Mouse (Mus musculus) hindbrain, embryonic 12.5 days (tissue): ENCODE data around the gene Gfod1. TPM values are rescaled to one million over a fixed set of nuclear protein-coding genes. Genes with fewer than 3 reads are reported as not detected.

Experiments used
- ATAC-seq: fragments of 200-750 bp; cut with Nextera tagmentation; 2 replicates; pipeline ENCODE4 v1.8.0; 2017; ENCODE audit warnings: moderate TSS enrichment; ENCODE audit not compliant: low FRiP score
- H3K27ac ChIP-seq: fragments of 300-500 bp; sonication (generic); 2 replicates; pipeline ENCODE4 v1.5.1; 2016; ENCODE audit warnings: mild to moderate bottlenecking
- H3K27me3 ChIP-seq: fragments of 300-500 bp; sonication (generic); 2 replicates; pipeline ENCODE4 v1.6.1; 2016; ENCODE audit warnings: mild to moderate bottlenecking
- H3K36me3 ChIP-seq: fragments of 300-500 bp; sonication (generic); 2 replicates; pipeline ENCODE4 v1.6.1; 2016; ENCODE audit warnings: mild to moderate bottlenecking
- H3K4me1 ChIP-seq: fragments of 300-500 bp; sonication (generic); 2 replicates; pipeline ENCODE4 v1.6.1; 2016
- H3K4me2 ChIP-seq: fragments of 300-500 bp; sonication (generic); replicated peaks from 2 replicates; pipeline ENCODE4 v1.6.1; 2016; ENCODE audit warnings: mild to moderate bottlenecking
- H3K4me3 ChIP-seq: fragments of 300-500 bp; sonication (generic); 2 replicates; pipeline ENCODE4 v1.5.1; 2016; ENCODE audit warnings: mild to moderate bottlenecking
- H3K9ac ChIP-seq: fragments of 300-500 bp; sonication (generic); 2 replicates; pipeline ENCODE4 v1.6.1; 2016; ENCODE audit warnings: mild to moderate bottlenecking, moderate library complexity
- H3K9me3 ChIP-seq: fragments of 300-500 bp; sonication (generic); replicated peaks from 2 replicates; pipeline ENCODE4 v1.6.1; 2016; ENCODE audit warnings: mild to moderate bottlenecking
- WGBS: fragments of 180-500 bp; shearing (Covaris S2); methylation state at CpG from one replicate; pipeline ENCODE4 v1.1.7; 2016; 5-methylcytosine and 5-hydroxymethylcytosine counted together
- polyA plus RNA-seq: library from polyadenylated mRNA; unstranded; fragments of >200 nt; fragmentation: Nextera tagmentation; extraction: Ambion mirVana; gene quantifications from 2 replicates; pipeline ENCODE4 v1.2.1, GENCODE M21; 2016

The Gfod1 gene
- polyA plus RNA-seq, 1 experiment from 2014 or later, result 1.2 TPM

- no peak overlapping the region for H3K4me3 ChIP-seq
- H3K9me3 ChIP-seq, result no peaks in the 10 kb centered on the region
- no peak overlapping the region for H3K4me2 ChIP-seq
- WGBS, result 90% methylated on average over 1 of the region's 1 CpGs
- no peaks in the 10 kb centered on the region for H3K27me3 ChIP-seq
- no peak overlapping the region for H3K27ac ChIP-seq
- ATAC-seq, result no peak
- no peaks in the 10 kb centered on the region for H3K36me3 ChIP-seq
- H3K4me1 ChIP-seq, result peaks cover 16% of the 10 kb centered on the region
- no peak overlapping the region for H3K9ac ChIP-seq
Observed at GRCm38 (mm10) chr13:43220635-43221034, 83.3 kb downstream of the Gfod1 start.

DNA sequence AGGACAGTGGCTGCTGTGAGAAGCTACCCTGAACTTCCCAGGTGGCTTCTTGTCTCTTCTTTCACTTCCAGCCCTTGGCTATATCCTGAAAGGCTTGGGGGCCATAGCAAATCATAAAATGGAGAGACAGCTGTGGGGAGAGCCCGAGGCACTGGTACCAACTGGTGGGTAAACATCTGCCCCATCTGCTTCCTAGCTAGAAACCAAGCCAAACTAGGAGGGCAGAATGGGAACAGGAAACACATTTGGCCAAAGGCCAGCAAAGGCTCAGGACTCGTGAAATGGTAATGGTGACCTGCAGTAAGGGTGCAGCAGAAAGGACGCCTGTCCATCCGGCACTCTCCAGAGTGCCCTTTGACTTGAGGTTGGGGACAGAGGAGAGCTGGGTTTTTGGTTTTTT is 85.2 kb downstream of the Gfod1 start:
- no peak overlapping the region for H3K4me2 ChIP-seq
- H3K36me3 ChIP-seq, result no peaks in the 10 kb centered on the region
- H3K27ac ChIP-seq, result no peak overlapping the region
- H3K4me1 ChIP-seq, result peaks cover 25% of the 10 kb centered on the region
- 67% methylated on average over 4 of the region's 4 CpGs for WGBS
- H3K4me3 ChIP-seq, result no peak overlapping the region
- no peak for ATAC-seq
- no peaks in the 10 kb centered on the region for H3K9me3 ChIP-seq
- H3K9ac ChIP-seq, result no peak overlapping the region
- H3K27me3 ChIP-seq, result no peaks in the 10 kb centered on the region

DNA sequence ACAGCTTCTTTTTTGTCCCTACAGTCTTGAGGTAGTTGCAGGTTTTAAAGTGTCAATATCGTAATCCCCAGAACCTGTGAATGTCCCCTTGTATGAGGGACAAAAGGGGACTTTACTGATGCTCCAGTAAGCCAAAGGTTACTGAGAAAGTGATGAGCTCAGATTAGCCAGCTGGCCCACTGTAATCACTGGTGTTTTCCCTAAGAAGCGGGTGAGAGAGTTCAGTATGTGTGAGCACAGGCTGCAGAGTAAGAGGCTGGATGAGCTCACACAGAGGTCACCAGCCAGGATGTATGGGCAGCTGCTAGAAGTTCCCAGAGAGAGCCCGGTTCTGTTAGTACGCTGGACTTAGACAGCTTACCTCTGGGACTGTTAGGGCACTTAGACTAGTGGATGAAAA is 85.7 kb downstream of the Gfod1 start:
- WGBS, result 78% methylated on average over 4 of the region's 4 CpGs
- Histone ChIP-seq H3K9ac (no peak overlapping the region), H3K27ac (no peak overlapping the region)

DNA sequence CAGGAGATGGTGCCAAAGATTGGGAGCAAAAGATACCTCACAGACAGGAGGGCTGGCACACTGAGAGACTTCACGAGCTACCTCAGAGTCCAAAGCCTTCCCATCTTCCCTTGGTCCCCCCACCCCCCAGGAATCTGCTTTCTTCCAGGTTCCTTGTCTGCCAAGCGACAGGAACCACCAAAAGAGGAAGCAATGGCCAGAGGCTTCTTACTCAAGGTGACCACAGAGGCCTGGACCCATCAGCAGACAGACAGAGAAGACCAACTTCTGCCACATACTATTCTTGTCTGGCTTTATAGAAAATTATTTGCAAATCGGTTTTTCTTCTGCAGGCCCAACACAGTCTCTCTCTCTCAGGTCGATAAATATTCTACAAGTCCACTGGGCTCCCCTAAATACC is 86.3 kb downstream of the Gfod1 start:
- H3K27me3 ChIP-seq, result no peaks in the 10 kb centered on the region
- no peaks in the 10 kb centered on the region for H3K9me3 ChIP-seq
- 78% methylated on average over 4 of the region's 4 CpGs for WGBS
- H3K27ac ChIP-seq, result no peak overlapping the region
- H3K9ac ChIP-seq, result no peak overlapping the region
- H3K4me3 ChIP-seq, result no peak overlapping the region
- peaks cover 25% of the 10 kb centered on the region for H3K4me1 ChIP-seq
- H3K36me3 ChIP-seq, result no peaks in the 10 kb centered on the region
- no peak for ATAC-seq
- no peak overlapping the region for H3K4me2 ChIP-seq

More for the DNA sequence above, 85.7 kb downstream of the Gfod1 start:
- Histone ChIP-seq H3K4me2 (no peak overlapping the region), H3K4me1 (peaks cover 25% of the 10 kb centered on the region), H3K4me3 (no peak overlapping the region), H3K9me3 (no peaks in the 10 kb centered on the region), H3K36me3 (no peaks in the 10 kb centered on the region), H3K27me3 (no peaks in the 10 kb centered on the region)
- ATAC-seq, result no peak

GRCm38 (mm10) chr13:43217059-43217458 is 86.9 kb downstream of the Gfod1 start:
- Histone ChIP-seq H3K9ac (no peak overlapping the region), H3K4me1 (peaks cover 22% of the 10 kb centered on the region), H3K27me3 (no peaks in the 10 kb centered on the region), H3K27ac (no peak overlapping the region), H3K4me2 (no peak overlapping the region), H3K36me3 (no peaks in the 10 kb centered on the region), H3K4me3 (no peak overlapping the region), H3K9me3 (no peaks in the 10 kb centered on the region)
- 82% methylated on average over 8 of the region's 8 CpGs for WGBS
- ATAC-seq, result no peak

DNA sequence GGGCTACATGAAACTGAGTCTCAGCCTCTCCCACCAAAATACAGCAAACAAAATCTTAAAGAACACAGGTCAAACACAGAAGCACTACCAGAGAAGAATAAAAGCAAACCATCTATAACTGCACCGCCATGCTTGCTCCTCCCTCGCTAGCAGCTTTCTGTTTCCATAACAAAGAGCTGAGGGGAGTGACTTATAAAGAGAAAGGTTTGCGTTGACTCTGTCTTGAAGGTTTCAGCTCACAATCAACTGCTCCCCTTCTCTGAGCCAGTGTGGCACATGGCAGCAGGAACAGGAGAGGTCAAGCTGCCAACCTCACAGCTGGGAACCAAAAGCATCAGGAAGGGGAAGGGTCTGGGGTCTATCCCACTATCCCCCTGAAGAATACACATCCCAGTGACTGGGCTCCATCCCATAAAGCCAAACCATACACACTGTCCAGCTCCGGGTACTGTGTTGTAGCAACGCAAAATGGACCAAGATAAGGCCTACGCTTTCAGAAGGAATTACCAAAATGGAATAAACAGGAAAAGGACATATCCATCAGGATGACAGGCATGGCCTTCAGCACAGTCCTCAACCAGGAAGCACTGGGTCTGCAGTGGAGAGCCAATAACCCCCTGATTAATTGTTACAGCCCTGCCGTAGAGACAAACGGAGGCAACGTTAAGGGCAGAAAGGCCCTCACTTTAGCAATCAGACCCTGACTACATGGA is 87.8 kb downstream of the Gfod1 start:
- Histone ChIP-seq H3K27ac (peak overlapping the region; percentile 60), H3K9ac (no peak overlapping the region), H3K4me1 (peaks cover 22% of the 10 kb centered on the region), H3K36me3 (no peaks in the 10 kb centered on the region), H3K27me3 (0 out of 2 replicates have a peak, but pooled peaks cover 3% of the 10 kb centered on the region), H3K4me3 (no peak overlapping the region), H3K4me2 (no peak overlapping the region), H3K9me3 (no peaks in the 10 kb centered on the region)
- ATAC-seq, result no peak
- WGBS, result 73% methylated on average over 9 of the region's 9 CpGs

- no peak overlapping the region for H3K9ac ChIP-seq
- H3K27me3 ChIP-seq, result 0 out of 2 replicates have a peak, but pooled peaks cover 3% of the 10 kb centered on the region
- H3K36me3 ChIP-seq, result no peaks in the 10 kb centered on the region
- peak; percentile 66; the same call in 1 of the 2 replicates for ATAC-seq
- H3K4me2 ChIP-seq, result peak overlapping the region; percentile 45
- H3K27ac ChIP-seq, result peak overlapping the region; percentile 60
- 17% methylated on average over 19 of the region's 19 CpGs for WGBS
- H3K4me3 ChIP-seq, result peak overlapping the region; percentile 13; the same call in 1 of the 2 replicates
- peaks cover 22% of the 10 kb centered on the region for H3K4me1 ChIP-seq
- no peaks in the 10 kb centered on the region for H3K9me3 ChIP-seq
Observed at GRCm38 (mm10) chr13:43215144-43215993, 88.6 kb downstream of the Gfod1 start.

DNA sequence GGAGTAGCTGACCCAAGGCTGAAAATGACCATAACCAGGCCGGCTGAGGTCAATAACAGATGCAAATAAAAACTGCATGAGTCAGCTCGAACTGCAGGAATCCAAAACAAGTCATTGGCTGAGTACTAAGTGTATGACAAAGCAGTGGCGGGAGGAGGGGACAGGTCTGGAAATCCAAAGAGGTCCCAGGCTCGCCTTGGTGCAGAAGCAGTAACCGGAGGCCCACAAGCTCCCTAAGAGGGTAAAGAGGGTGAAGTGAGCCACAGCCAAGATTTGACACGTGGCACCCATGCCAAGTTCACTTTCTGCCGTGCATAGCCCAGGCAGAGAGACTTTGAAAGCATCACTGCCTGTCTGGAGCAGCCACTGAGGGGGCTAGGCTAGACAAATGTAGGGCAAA is 91.6 kb downstream of the Gfod1 start:
- H3K27me3 ChIP-seq, result 0 out of 2 replicates have a peak, but pooled peaks cover 6% of the 10 kb centered on the region
- no peak for ATAC-seq
- WGBS, result 64% methylated on average over 7 of the region's 7 CpGs

DNA sequence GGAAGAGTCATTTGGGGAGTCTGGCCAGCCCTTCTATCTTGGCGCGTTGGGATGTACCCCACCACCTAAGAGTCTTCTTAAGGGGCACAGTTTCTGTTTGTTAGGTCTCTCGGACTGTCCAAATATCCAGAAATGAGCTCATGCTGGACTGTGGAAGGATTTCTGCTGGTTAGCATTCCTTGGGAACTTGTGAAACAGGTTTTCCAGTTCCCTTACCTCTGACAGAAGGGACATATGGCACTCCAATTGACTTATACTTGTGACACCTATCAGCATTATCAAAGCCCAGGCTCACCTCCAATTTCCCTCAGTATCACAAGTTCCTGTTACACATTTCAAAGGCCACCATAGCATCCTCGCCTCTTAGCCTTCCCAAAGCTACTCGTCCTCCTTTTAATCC is 93.0 kb downstream of the Gfod1 start:
- Histone ChIP-seq H3K4me2 (no peak overlapping the region), H3K9ac (no peak overlapping the region), H3K9me3 (no peaks in the 10 kb centered on the region), H3K4me1 (peaks cover 19% of the 10 kb centered on the region), H3K27ac (no peak overlapping the region), H3K4me3 (no peak overlapping the region), H3K36me3 (no peaks in the 10 kb centered on the region), H3K27me3 (0 out of 2 replicates have a peak, but pooled peaks cover 6% of the 10 kb centered on the region)
- 88% methylated on average over 5 of the region's 5 CpGs for WGBS
- ATAC-seq, result no peak

More for the DNA sequence above, 91.6 kb downstream of the Gfod1 start:
- H3K36me3 ChIP-seq, result no peaks in the 10 kb centered on the region
- no peak overlapping the region for H3K9ac ChIP-seq
- H3K4me1 ChIP-seq, result peaks cover 23% of the 10 kb centered on the region
- H3K9me3 ChIP-seq, result no peaks in the 10 kb centered on the region
- no peak overlapping the region for H3K4me2 ChIP-seq
- H3K4me3 ChIP-seq, result no peak overlapping the region
- no peak overlapping the region for H3K27ac ChIP-seq

GRCm38 (mm10) chr13:43209560-43209959 is 94.4 kb downstream of the Gfod1 start:
- Histone ChIP-seq H3K27ac (no peak overlapping the region), H3K4me1 (peaks cover 8% of the 10 kb centered on the region), H3K9ac (no peak overlapping the region), H3K27me3 (0 out of 2 replicates have a peak, but pooled peaks cover 6% of the 10 kb centered on the region), H3K36me3 (no peaks in the 10 kb centered on the region), H3K4me2 (no peak overlapping the region), H3K4me3 (no peak overlapping the region), H3K9me3 (no peaks in the 10 kb centered on the region)
- WGBS, result 72% methylated on average over 5 of the region's 5 CpGs
- ATAC-seq, result no peak

GRCm38 (mm10) chr13:43208914-43209439 is 95.0 kb downstream of the Gfod1 start:
- H3K27ac ChIP-seq, result no peak overlapping the region
- 30% methylated on average over 16 of the region's 16 CpGs for WGBS
- H3K4me1 ChIP-seq, result peaks cover 8% of the 10 kb centered on the region
- no peak overlapping the region for H3K4me2 ChIP-seq
- no peak for ATAC-seq
- H3K9ac ChIP-seq, result no peak overlapping the region
- no peak overlapping the region for H3K4me3 ChIP-seq
- no peaks in the 10 kb centered on the region for H3K36me3 ChIP-seq
- no peaks in the 10 kb centered on the region for H3K9me3 ChIP-seq
- 0 out of 2 replicates have a peak, but pooled peaks cover 6% of the 10 kb centered on the region for H3K27me3 ChIP-seq

DNA sequence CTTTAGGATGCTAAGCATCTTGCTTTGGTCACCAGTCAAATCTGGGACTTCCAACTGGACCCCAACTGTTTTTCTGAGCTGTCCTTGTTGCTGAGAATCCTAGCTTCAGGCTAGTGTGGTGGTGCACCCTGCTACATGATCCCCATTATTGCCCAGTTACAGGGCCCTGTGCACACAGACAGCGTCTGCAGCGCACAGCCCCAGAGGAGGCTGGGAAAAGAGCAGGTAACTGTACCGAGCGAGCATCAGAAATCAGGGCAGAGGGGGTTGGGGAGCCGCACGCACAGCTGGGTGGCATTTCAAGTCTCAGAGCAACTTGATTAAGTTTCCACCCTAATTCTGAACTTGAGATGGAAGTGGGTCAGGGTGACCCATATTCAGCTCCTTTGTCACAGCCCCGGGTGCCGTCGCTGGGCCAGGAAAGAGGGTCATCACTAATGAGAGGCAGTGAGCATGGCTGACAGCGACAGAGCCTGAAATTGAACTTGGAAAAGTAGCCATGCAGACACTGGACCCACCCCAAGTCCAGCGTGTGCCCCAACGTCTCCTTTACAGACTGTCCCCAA is 97.8 kb downstream of the Gfod1 start:
- no peak overlapping the region for H3K27ac ChIP-seq
- H3K4me3 ChIP-seq, result no peak overlapping the region
- H3K9ac ChIP-seq, result no peak overlapping the region
- no peak for ATAC-seq
- H3K4me1 ChIP-seq, result peaks cover 8% of the 10 kb centered on the region
- 83% methylated on average over 12 of the region's 12 CpGs for WGBS
- 0 out of 2 replicates have a peak, but pooled peaks cover 3% of the 10 kb centered on the region for H3K27me3 ChIP-seq
- H3K36me3 ChIP-seq, result no peaks in the 10 kb centered on the region
- no peak overlapping the region for H3K4me2 ChIP-seq
- H3K9me3 ChIP-seq, result no peaks in the 10 kb centered on the region
